In genomic region chr9:76235945-76236503, GRCm38 (mm10) we compare ENCODE assay signal across 8 mouse cellular contexts. TPM values are rescaled to one million over a fixed set of nuclear protein-coding genes. Genes with fewer than 3 reads are reported as not detected.
A peak's percentile ranks its signal among the peaks of the same experiment; 100 is the strongest.
DNase-seq lines count a peak whose midpoint lies in the region; ATAC-seq lines count a peak whose summit lies in the region.

No protein-coding gene starts in this region.

- peak overlapping the region; percentile 23 for H3K4me3 ChIP-seq in brown adipose tissue, adult 24 weeks (ENCODE audit: insufficient read depth, low read depth, low read length)
- peak overlapping the region; percentile 40 for H3K4me3 ChIP-seq in forebrain, embryonic 15.5 days
- H3K4me3 ChIP-seq in hindbrain, embryonic 15.5 days, result peak overlapping the region; percentile 31
- peak overlapping the region; percentile 46 for H3K4me3 ChIP-seq in lung, embryonic 16.5 days (ENCODE audit: low read length)

- H3K27me3 ChIP-seq in forebrain, embryonic 15.5 days, result no peaks in the 10 kb centered on the region
- no peaks in the 10 kb centered on the region for H3K27me3 ChIP-seq in hindbrain, embryonic 15.5 days
- H3K27me3 ChIP-seq in lung, embryonic 16.5 days (ENCODE audit: control insufficient read depth, insufficient read depth, low read depth, low read length), result no peaks in the 10 kb centered on the region

- DNase-seq in left cerebral cortex, postnatal 4 days, result peak; percentile 53
- no peak for DNase-seq in left cerebral cortex, adult 8-10 months (ENCODE audit: low spot score in 2 of 2)
- DNase-seq in retina, postnatal 1 day, result peak; percentile 58
- DNase-seq in urinary bladder, postnatal 4 days (ENCODE audit: low spot score in 2 of 2), result no peak

- H3K9ac ChIP-seq in forebrain, embryonic 15.5 days (replicated peaks), result peak overlapping the region; percentile 37
- H3K9ac ChIP-seq in hindbrain, embryonic 15.5 days, result peak overlapping the region; percentile 22; the same call in 1 of the 2 replicates
- peak overlapping the region; percentile 54 for H3K9ac ChIP-seq in lung, embryonic 16.5 days (ENCODE audit: low read length)

- H3K9me3 ChIP-seq in forebrain, embryonic 15.5 days, result no peaks in the 10 kb centered on the region
- H3K9me3 ChIP-seq in hindbrain, embryonic 15.5 days, result no peaks in the 10 kb centered on the region
- H3K9me3 ChIP-seq in lung, embryonic 16.5 days (ENCODE audit: control insufficient read depth, low read length), result no peaks in the 10 kb centered on the region

- peak overlapping the region; percentile 78 for H3K4me2 ChIP-seq in forebrain, embryonic 15.5 days (replicated peaks)
- peak overlapping the region; percentile 61 for H3K4me2 ChIP-seq in hindbrain, embryonic 15.5 days
- peak overlapping the region; percentile 75 for H3K4me2 ChIP-seq in lung, embryonic 16.5 days (ENCODE audit: low read depth, low read length)

- ATAC-seq in forebrain, embryonic 15.5 days (replicated peaks), result peak; percentile 69
- 0 out of 2 replicates have a peak, but pooled peaks have one; percentile 51 for ATAC-seq in hindbrain, embryonic 15.5 days (ENCODE audit: low FRiP score, low read depth)
- ATAC-seq in lung, embryonic 16.5 days (ENCODE audit: low read depth), result peak; percentile 71; the same call in 1 of the 2 replicates

- H3K4me1 ChIP-seq in brown adipose tissue, adult 24 weeks (ENCODE audit: control insufficient read depth, insufficient read depth, insufficient read length, low read length), result no peaks in the 10 kb centered on the region
- H3K4me1 ChIP-seq in forebrain, embryonic 15.5 days, result peaks cover 7% of the 10 kb centered on the region
- H3K4me1 ChIP-seq in hindbrain, embryonic 15.5 days (replicated peaks), result peaks cover 6% of the 10 kb centered on the region; the same call in 1 of the 2 replicates
- no peaks in the 10 kb centered on the region for H3K4me1 ChIP-seq in lung, embryonic 16.5 days (replicated peaks; ENCODE audit: control insufficient read depth, insufficient read depth, low read length)

- no peak overlapping the region for H3K27ac ChIP-seq in brown adipose tissue, adult 24 weeks (replicated peaks; ENCODE audit: low read depth, low read length)
- H3K27ac ChIP-seq in forebrain, embryonic 15.5 days (replicated peaks), result no peak overlapping the region
- H3K27ac ChIP-seq in hindbrain, embryonic 15.5 days (replicated peaks), result no peak overlapping the region
- H3K27ac ChIP-seq in lung, embryonic 16.5 days (ENCODE audit: low read length), result peak overlapping the region; percentile 67

- WGBS in forebrain, embryonic 15.5 days, result 3% methylated on average over 14 of the region's 14 CpGs
- 4% methylated on average over 14 of the region's 14 CpGs for WGBS in hindbrain, embryonic 15.5 days
- WGBS in lung, embryonic 16.5 days, result 4% methylated on average over 14 of the region's 14 CpGs

- intact Hi-C loops in left cerebral cortex, postnatal 4 days (cut with DNase I), result loop anchor here (5.0 kb wide), 1 partner anchor 474 kb away; no protein-coding TSS in a partner anchor

- H3K36me3 ChIP-seq in forebrain, embryonic 15.5 days, result no peaks in the 10 kb centered on the region
- no peaks in the 10 kb centered on the region for H3K36me3 ChIP-seq in hindbrain, embryonic 15.5 days
- H3K36me3 ChIP-seq in lung, embryonic 16.5 days (ENCODE audit: control insufficient read depth, insufficient read depth, low read length), result no peaks in the 10 kb centered on the region

RNA-seq across cellular contexts. Expression of gene Gfral, which starts 22.6 kb away (rescaled TPM):
- total RNA-seq in left cerebral cortex, postnatal 4 days (2021), result not detected
- total RNA-seq in left cerebral cortex, adult 8-10 months (2022), result not detected
- polyA plus RNA-seq in brown adipose tissue, adult 24 weeks (2012; ENCODE audit: insufficient read depth, insufficient read length, missing spikeins), result not detected in 2 replicates
- polyA plus RNA-seq in forebrain, embryonic 15.5 days (2015; fragmentation: Nextera tagmentation; extraction: Ambion mirVana), result not detected in 2 replicates
- not detected in 2 replicates for polyA plus RNA-seq in hindbrain, embryonic 15.5 days (2015; fragmentation: Nextera tagmentation; extraction: Ambion mirVana)
- polyA plus RNA-seq in lung, embryonic 16.5 days (2015; fragmentation: Nextera tagmentation; extraction: Ambion mirVana), result not detected in 2 replicates

Comparison
In these comparisons a context has a peak if more than half of its experiments do, and no peak if none do; other contexts are left out.
1. DNase-seq: peak in left cerebral cortex, postnatal 4 days (single experiment) and retina, postnatal 1 day (single experiment); none in left cerebral cortex, adult 8-10 months (0 of 2) and urinary bladder, postnatal 4 days (0 of 2).
2. Peak in every context shown above with its lines, with median percentiles within 50 percentile points of each other: H3K4me3 ChIP-seq, ATAC-seq, H3K4me2 ChIP-seq and H3K9ac ChIP-seq.